Mouse (Mus musculus) E14TG2a.4 (cell line): ENCODE measurements at regions not wholly inside any gene's neighbourhood (a gene's known extent, or its start where the extent isn't known, plus 50 kb on each side); places are given as distances from the start of the nearest gene placed in this dataset.

Source experiments
- H3K27me3 ChIP-seq: 2 replicates; pipeline ENCODE4 v1.6.1; 2014; ENCODE audit warnings: low read length, control low read depth; ENCODE audit not compliant: insufficient read depth
- H3K36me3 ChIP-seq: 2 replicates; pipeline ENCODE4 v1.6.1; 2014; ENCODE audit warnings: low read length, control low read depth; ENCODE audit not compliant: insufficient read depth
- H3K4me1 ChIP-seq: replicated peaks from 2 replicates; pipeline ENCODE4 v1.6.1; 2014; ENCODE audit warnings: low read depth, low read length, control low read depth
- H3K4me3 ChIP-seq: replicated peaks from 2 replicates; pipeline ENCODE4 v1.5.1; 2014; ENCODE audit warnings: mild to moderate bottlenecking, low read length
- H3K9me3 ChIP-seq: 2 replicates; pipeline ENCODE4 v1.6.1; 2014; ENCODE audit warnings: low read length, control low read depth
- CTCF ChIP-seq: conservative IDR thresholded peaks from 2 replicates; pipeline ENCODE4 v1.5.1; 2014; ENCODE audit warnings: low read length
- NANOG ChIP-seq: IDR thresholded peaks from 2 replicates; pipeline ENCODE4 v1.6.1; 2014; ENCODE audit warnings: borderline replicate concordance, low read length, mixed read lengths
- POU5F1 ChIP-seq: IDR thresholded peaks from 2 replicates; pipeline ENCODE4 v1.6.1; 2014; ENCODE audit warnings: low read length, borderline replicate concordance

- no peak overlapping the region for H3K4me3 ChIP-seq
- H3K9me3 ChIP-seq = no peaks in the 10 kb centered on the region
- H3K36me3 ChIP-seq = no peaks in the 10 kb centered on the region
- no peak for TF ChIP-seq POU5F1
- TF ChIP-seq NANOG = no peak
- TF ChIP-seq CTCF = no peak
- peaks cover 3% of the 10 kb centered on the region; the same call in 1 of the 2 replicates for H3K27me3 ChIP-seq
- no peaks in the 10 kb centered on the region for H3K4me1 ChIP-seq
Observed at GRCm38 (mm10) chr2:179013891-179014593, 428.2 kb upstream of the Cdh4 start.

DNA sequence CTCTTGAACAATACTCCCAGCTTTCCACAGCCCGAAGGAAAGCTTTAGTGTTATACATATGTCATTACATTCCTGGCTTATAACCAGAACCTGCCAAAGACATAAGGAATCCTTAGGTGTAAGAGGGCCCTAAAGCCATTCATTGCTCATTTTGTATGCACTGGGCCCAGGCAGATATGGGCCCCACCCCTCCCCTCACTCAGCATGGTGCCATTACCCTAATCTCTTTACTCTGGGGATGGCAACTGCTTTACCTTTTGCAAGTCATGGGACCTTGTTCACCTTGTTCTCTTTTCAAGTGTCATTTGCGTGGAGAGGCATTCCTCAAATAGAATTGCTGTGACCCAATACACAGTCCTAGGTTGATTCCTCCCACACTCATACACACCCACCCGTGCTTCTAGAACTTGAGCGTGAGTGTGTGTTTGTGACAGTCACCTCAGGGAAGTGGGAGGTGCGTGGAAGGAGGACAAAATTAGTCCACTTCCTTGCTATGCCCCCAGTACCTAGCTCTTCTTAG is 419.5 kb upstream of the Cdh4 start:
- TF ChIP-seq CTCF (no peak), NANOG (no peak), POU5F1 (no peak)
- no peak overlapping the region for H3K4me3 ChIP-seq
- H3K4me1 ChIP-seq = peaks cover 8% of the 10 kb centered on the region
- no peaks in the 10 kb centered on the region for H3K9me3 ChIP-seq
- H3K36me3 ChIP-seq = no peaks in the 10 kb centered on the region
- no peaks in the 10 kb centered on the region for H3K27me3 ChIP-seq

DNA sequence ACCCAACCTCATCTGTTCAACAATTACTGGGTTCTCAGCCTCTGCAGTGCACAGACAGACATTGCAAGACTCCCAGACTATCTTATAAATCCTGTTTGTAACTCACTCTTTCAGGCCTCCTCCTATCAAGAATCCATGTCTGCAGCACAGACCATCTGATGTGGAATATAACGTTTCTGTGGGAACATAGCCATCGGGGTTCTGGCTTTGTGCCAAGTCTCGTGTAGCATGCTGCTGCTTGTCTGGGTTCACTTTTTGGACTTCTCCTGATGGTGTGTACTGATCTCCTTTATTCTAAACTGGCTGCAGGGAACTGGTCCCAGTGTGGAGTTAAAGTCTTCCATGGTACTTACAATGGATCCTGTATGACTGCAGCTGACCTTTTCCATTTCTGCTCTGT is 418.0 kb upstream of the Cdh4 start:
- Histone ChIP-seq H3K9me3 (no peaks in the 10 kb centered on the region), H3K27me3 (no peaks in the 10 kb centered on the region), H3K4me3 (no peak overlapping the region), H3K36me3 (no peaks in the 10 kb centered on the region), H3K4me1 (peaks cover 8% of the 10 kb centered on the region)
- no peak for TF ChIP-seq CTCF

- Histone ChIP-seq H3K27me3 (no peaks in the 10 kb centered on the region), H3K4me3 (no peak overlapping the region), H3K36me3 (no peaks in the 10 kb centered on the region), H3K9me3 (no peaks in the 10 kb centered on the region), H3K4me1 (no peaks in the 10 kb centered on the region)
- TF ChIP-seq NANOG (no peak), POU5F1 (no peak), CTCF (no peak)
Observed at GRCm38 (mm10) chr2:179033171-179033570, 409.1 kb upstream of the Cdh4 start.

- Histone ChIP-seq H3K36me3 (no peaks in the 10 kb centered on the region), H3K4me3 (no peak overlapping the region), H3K9me3 (no peaks in the 10 kb centered on the region), H3K4me1 (no peaks in the 10 kb centered on the region; the same call in 1 of the 2 replicates), H3K27me3 (peaks cover 3% of the 10 kb centered on the region; the same call in 1 of the 2 replicates)
- no peak for TF ChIP-seq POU5F1
- TF ChIP-seq NANOG = no peak
- TF ChIP-seq CTCF = no peak
Observed at GRCm38 (mm10) chr2:179035446-179035845, 406.8 kb upstream of the Cdh4 start.

DNA sequence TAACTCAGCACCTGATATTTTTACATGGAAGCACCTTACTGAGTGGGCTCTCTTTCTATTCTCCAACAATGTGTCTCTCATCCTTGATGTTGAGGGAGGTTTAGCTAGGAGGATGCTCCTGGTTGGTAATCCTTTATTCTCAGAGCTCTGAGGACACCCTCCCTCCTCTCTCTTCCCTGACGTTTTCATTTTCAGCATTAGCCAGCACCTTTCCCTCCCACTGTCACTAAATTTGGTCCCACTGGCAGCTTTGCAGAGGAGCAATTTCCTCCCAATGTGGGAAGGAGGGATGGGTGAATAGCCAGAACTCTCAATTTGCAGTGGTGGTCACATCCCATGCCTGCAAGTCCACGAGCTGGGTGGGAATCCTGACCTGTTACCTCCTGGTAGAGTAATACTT is 402.5 kb upstream of the Cdh4 start:
- H3K4me3 ChIP-seq = no peak overlapping the region
- TF ChIP-seq CTCF (no peak), POU5F1 (no peak), NANOG (no peak)
- no peaks in the 10 kb centered on the region for H3K9me3 ChIP-seq
- no peaks in the 10 kb centered on the region for H3K36me3 ChIP-seq
- H3K4me1 ChIP-seq = peaks cover 3% of the 10 kb centered on the region; the same call in 1 of the 2 replicates
- peaks cover 3% of the 10 kb centered on the region; the same call in 1 of the 2 replicates for H3K27me3 ChIP-seq

- Histone ChIP-seq H3K4me1 (peaks cover 3% of the 10 kb centered on the region; the same call in 1 of the 2 replicates), H3K36me3 (no peaks in the 10 kb centered on the region), H3K27me3 (peaks cover 3% of the 10 kb centered on the region; the same call in 1 of the 2 replicates), H3K9me3 (no peaks in the 10 kb centered on the region), H3K4me3 (no peak overlapping the region)
- TF ChIP-seq NANOG = no peak
Observed at GRCm38 (mm10) chr2:179043671-179044070, 398.6 kb upstream of the Cdh4 start.

DNA sequence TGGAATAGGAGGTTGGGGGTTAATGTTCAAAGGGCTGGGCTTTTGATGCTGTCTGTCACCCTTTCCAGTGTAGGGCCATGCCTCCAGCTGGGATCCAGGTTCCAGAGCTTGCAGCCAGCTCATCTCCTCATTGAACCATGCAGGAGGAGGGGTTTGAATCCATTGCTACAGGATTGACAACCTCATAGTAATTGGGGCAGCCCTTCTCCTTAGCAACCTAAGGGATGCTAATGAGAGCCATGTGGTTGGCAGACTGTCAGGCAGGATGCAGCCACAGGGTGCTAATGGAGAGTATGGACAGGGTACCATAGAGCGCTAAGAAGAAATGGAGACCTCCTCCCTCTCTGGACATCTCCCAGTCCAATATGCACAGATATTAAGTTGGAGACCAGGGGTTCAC is 396.9 kb upstream of the Cdh4 start:
- H3K4me3 ChIP-seq = no peak overlapping the region
- TF ChIP-seq POU5F1 (no peak), NANOG (no peak), CTCF (no peak)
- 0 out of 2 replicates have a peak, but pooled peaks cover 3% of the 10 kb centered on the region for H3K4me1 ChIP-seq
- H3K36me3 ChIP-seq = no peaks in the 10 kb centered on the region
- H3K9me3 ChIP-seq = no peaks in the 10 kb centered on the region
- no peaks in the 10 kb centered on the region for H3K27me3 ChIP-seq

GRCm38 (mm10) chr2:179054441-179054840 is 387.8 kb upstream of the Cdh4 start:
- no peaks in the 10 kb centered on the region for H3K36me3 ChIP-seq
- peaks cover 3% of the 10 kb centered on the region; the same call in 1 of the 2 replicates for H3K27me3 ChIP-seq
- H3K4me3 ChIP-seq = no peak overlapping the region
- H3K4me1 ChIP-seq = no peaks in the 10 kb centered on the region
- no peak for TF ChIP-seq CTCF
- TF ChIP-seq POU5F1 = no peak
- no peak for TF ChIP-seq NANOG
- peaks cover 1% of the 10 kb centered on the region for H3K9me3 ChIP-seq
